Mouse (Mus musculus) heart, postnatal 36 days (tissue): Measurements from ENCODE around the gene Mrtfa. TPM values are rescaled to one million over a fixed set of nuclear protein-coding genes. Genes with fewer than 3 reads are reported as not detected.

ENCODE experiments used
- DNase-seq, 2 experiments: peaks; one replicate each; pipeline ENCODE4 v3.0.0; 2021 to 2022
- intact Hi-C: fragments of 180-260 bp; cut with DNase I; formaldehyde crosslinking; loops from one replicate; pipeline ENCODE4 v1.15.1; 2025
- total RNA-seq, 2 experiments: library from RNA; stranded (reverse); gene quantifications; 2 replicates each; pipeline ENCODE4 v1.2.3; 2021

The Mrtfa gene
- total RNA-seq, 2 experiments from 2014 or later: 8.0 to 11.1 TPM

GRCm38 (mm10) chr15:81105962-81106361, 84.6 kb downstream of the Mrtfa start:
- intact Hi-C loops: no loop called here
- DNase-seq: no peak

- peak; percentile 25 to 42 for DNase-seq
- intact Hi-C loops: no loop called here
Measured at GRCm38 (mm10) chr15:81104585-81105259, 85.8 kb downstream of the Mrtfa start.

GRCm38 (mm10) chr15:81103500-81103899, 87.1 kb downstream of the Mrtfa start:
- DNase-seq: no peak
- intact Hi-C loops: no loop called here

GRCm38 (mm10) chr15:81102274-81102879, 88.2 kb downstream of the Mrtfa start:
- no peak for DNase-seq
- intact Hi-C loops: no loop called here

GRCm38 (mm10) chr15:81101316-81101715, 89.2 kb downstream of the Mrtfa start:
- intact Hi-C loops: no loop called here
- DNase-seq: no peak

- intact Hi-C loops: no loop called here
- no peak for DNase-seq
Measured at GRCm38 (mm10) chr15:81099269-81099668, 91.3 kb downstream of the Mrtfa start.

GRCm38 (mm10) chr15:81098689-81099088, 91.9 kb downstream of the Mrtfa start:
- no peak for DNase-seq
- intact Hi-C loops: no loop called here

- intact Hi-C loops: no loop called here
- DNase-seq: no peak
Measured at GRCm38 (mm10) chr15:81097896-81098295, 92.7 kb downstream of the Mrtfa start.

- DNase-seq: no peak
- intact Hi-C loops: no loop called here
Measured at GRCm38 (mm10) chr15:81097456-81097855, 93.1 kb downstream of the Mrtfa start.

GRCm38 (mm10) chr15:81096329-81097055, 94.1 kb downstream of the Mrtfa start:
- intact Hi-C loops: no loop called here
- no peak for DNase-seq

- no peak for DNase-seq
- intact Hi-C loops: no loop called here
Measured at GRCm38 (mm10) chr15:81093032-81093431, 97.5 kb downstream of the Mrtfa start.

GRCm38 (mm10) chr15:81091718-81092117, 98.8 kb downstream of the Mrtfa start:
- intact Hi-C loops: no loop called here
- no peak for DNase-seq

GRCm38 (mm10) chr15:81087529-81087928, 103.0 kb downstream of the Mrtfa start:
- DNase-seq: no peak
- intact Hi-C loops: no loop called here

- DNase-seq: peak; percentile 45 to 59
- intact Hi-C loops: no loop called here
Measured at GRCm38 (mm10) chr15:81086644-81087480, 103.7 kb downstream of the Mrtfa start.

- intact Hi-C loops: no loop called here
- no peak for DNase-seq
Measured at GRCm38 (mm10) chr15:81083826-81084225, 106.7 kb downstream of the Mrtfa start.

GRCm38 (mm10) chr15:81083281-81083680, 107.3 kb downstream of the Mrtfa start:
- no peak for DNase-seq
- intact Hi-C loops: no loop called here

- intact Hi-C loops: no loop called here
- no peak for DNase-seq
Measured at GRCm38 (mm10) chr15:81081216-81081615, 109.3 kb downstream of the Mrtfa start.

GRCm38 (mm10) chr15:81080405-81080804, 110.2 kb downstream of the Mrtfa start:
- DNase-seq: no peak
- intact Hi-C loops: no loop called here

GRCm38 (mm10) chr15:81079255-81079654, 111.3 kb downstream of the Mrtfa start:
- intact Hi-C loops: no loop called here
- DNase-seq: no peak

GRCm38 (mm10) chr15:81077551-81077950, 113.0 kb downstream of the Mrtfa start:
- no peak for DNase-seq
- intact Hi-C loops: no loop called here

- DNase-seq: no peak
- intact Hi-C loops: loop anchor here (2.0 kb wide), 1 partner anchor 124 kb away; no protein-coding TSS in a partner anchor
Measured at GRCm38 (mm10) chr15:81074543-81074942, 116.0 kb downstream of the Mrtfa start.
